Mouse (Mus musculus): ENCODE measurements around the gene Dgke. TPM values are rescaled to one million over a fixed set of nuclear protein-coding genes. Genes with fewer than 3 reads are reported as not detected.
"Not testable (repeated sequence)": the region's sequence is repeated elsewhere in the genome, so short reads cannot be mapped to it uniquely, and the experiment has no call there.

Dgke gene
- polyA plus RNA-seq (2017; shearing (Covaris generic)) = 1 to 10 TPM; 3.7 to 4.9 TPM

GRCm38 (mm10) chr11:89066750-89067149 is at the start of gene Dgke:
Gene Dgke, minus strand, starts transcription at chr11:89066850.
- ATAC-seq = no peak

- ATAC-seq = no peak
Measured at GRCm38 (mm10) chr11:89107180-89107807, 40.6 kb upstream of the Dgke start.

DNA sequence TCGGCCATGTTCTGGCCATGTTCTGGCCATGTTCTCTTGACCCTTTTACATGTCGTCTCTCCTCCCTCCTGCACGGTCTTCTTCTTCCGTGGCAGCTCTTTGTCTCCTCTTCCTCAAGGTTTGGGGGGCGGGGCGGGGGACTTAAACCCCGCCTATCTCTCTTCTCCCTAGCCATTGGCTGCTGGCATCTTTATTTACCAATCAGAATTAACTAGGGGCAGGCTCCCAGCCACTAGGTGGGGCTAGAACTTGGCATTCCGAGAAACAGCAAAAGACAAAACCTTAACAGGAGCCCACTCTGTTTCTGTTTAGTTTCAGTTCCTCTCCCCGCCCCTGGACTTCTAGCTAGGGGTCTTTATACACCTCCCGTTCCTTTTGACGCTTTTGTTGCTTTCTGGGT is 39.2 kb upstream of the Dgke start:
- ATAC-seq = no peak

DNA sequence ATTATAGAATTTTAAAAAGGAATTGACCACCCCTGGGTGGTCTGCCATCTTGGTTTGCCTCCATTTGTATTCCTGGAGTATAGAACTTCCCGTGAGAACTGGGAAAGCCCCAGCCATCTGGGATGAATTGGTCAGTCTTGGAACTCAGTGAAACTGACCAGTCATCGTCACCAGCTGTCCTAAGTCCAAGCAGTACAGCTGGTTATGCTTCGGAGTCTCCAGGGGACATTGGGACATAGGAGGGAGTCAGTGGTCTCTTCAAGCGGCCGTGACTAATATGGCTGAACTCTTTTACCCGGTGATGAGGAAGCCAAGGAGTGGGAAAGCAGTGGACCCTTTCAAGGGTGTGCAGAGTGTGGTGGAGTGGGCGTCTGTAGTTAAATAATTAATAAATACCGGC is 38.6 kb upstream of the Dgke start:
- no peak for ATAC-seq

DNA sequence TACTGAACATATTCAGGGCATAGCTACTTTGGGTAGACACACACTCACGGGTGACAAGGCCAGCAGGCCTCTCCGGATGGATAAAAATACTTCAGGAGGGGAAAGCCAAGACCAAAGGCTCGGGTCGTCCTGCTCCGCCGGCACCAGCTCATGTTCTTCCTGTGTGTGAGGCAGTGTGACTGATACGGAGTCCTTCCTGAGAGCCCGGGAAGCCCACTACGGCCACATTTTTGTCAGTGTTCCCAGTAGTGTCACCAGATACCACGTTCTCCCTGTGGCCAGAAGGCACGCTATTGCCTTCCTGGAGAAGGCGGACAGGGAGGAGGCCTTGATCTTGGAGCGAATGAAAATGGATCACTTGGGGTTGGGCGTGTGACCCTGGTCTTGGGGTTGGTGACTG is 36.5 kb upstream of the Dgke start:
- no peak for ATAC-seq

- peak; percentile 53 for ATAC-seq
Measured at GRCm38 (mm10) chr11:89100826-89101321, 34.2 kb upstream of the Dgke start.

DNA sequence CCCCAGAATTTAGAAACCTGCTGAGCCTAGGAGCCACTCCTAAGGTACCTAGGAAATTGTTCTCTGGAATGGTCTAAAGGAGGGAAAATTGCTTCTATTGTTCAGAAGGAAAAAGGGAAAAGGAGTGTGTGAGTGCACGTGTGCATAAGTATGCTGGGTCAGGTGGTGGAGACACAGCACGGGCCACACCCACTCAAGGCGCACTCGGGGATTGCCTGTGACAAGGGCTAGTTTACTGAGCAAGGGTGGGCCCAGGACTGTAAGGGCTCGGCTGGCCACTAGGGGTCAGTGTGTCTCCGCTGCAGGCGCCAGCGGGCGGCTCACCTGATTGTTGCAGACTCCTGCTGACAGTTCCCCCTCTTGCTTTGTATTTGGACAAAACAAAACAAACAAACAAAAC is 33.8 kb upstream of the Dgke start:
- ATAC-seq = peak; percentile 91

- ATAC-seq = no peak
Measured at GRCm38 (mm10) chr11:89098930-89099329, 32.3 kb upstream of the Dgke start.

DNA sequence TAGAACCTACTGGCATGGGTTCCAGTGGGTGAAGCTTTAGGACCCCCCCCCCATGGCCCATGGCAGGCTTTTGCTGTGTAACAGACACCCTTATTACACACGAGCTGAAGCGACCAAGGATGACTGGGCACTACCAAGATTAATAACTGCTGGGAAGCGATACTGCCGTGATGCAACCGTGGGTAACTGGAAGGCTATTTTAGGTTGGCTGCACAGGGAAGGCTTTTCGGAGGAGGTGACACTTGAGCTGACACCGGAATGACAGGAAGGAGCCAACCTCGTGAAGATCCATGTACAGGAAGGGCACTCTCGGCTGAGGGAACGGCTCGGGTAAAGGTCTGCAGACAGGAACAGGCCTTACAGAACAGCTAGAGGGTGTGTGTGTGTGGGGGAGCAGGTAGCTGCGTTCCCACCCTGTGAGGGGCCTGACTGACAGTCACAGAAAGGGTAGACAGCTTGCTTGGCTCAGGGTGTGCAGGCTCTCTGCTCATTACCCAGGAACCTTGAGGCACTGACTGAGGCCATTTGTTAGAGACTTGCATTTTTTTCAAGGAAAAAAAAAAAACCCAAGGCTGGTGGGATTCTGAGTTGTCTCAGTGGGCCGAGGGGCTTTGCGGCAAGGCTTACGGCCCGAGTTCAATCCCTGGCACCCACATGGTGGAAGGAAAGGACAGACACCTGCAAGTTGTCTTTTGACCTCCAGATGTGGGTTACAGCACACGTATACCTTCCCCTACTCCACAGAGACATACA is 31.6 kb upstream of the Dgke start:
- no peak for ATAC-seq

DNA sequence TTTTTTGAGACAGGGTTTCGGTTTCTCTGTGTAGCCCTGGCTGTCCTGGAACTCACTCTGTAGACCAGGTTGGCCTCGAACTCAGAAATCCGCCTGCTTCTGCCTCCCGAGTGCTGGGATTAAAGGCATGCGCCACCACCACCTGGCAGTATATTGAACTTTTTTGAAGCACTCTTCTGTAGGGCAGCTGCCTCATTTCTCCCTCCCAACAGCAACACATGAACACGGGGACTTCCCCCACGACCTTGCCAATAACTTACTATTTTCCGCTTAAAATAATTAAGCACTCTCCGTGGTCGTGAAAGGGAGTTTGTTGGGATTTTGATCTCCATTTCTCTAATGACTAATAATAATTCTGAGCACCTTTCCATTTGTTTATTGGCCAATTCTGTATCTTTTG is 30.6 kb upstream of the Dgke start:
- not testable (repeated sequence) for ATAC-seq

- ATAC-seq = no peak
Measured at GRCm38 (mm10) chr11:89095306-89095705, 28.7 kb upstream of the Dgke start.

DNA sequence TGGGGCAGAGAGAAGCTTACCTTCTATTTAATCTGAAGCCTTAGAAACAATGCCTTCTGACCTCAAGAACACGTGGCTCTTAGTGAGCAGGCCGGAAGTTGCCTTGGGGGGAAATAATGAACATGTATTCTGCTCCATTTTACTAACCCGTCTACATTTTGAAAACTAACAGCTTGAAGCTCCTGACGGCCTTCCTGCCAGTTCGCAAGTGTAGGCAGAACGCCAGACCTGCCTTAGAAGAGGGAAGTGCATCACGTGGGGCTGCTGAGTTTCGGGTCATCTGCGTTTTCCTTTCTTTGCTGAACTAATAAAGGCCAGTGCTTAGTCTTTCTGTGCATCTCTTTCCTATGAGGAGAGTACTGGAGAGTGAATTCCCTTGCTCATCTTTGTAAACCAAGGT is 26.1 kb upstream of the Dgke start:
- ATAC-seq = peak; percentile 47

- peak; percentile 37 for ATAC-seq
Measured at GRCm38 (mm10) chr11:89090359-89090758, 23.7 kb upstream of the Dgke start.

DNA sequence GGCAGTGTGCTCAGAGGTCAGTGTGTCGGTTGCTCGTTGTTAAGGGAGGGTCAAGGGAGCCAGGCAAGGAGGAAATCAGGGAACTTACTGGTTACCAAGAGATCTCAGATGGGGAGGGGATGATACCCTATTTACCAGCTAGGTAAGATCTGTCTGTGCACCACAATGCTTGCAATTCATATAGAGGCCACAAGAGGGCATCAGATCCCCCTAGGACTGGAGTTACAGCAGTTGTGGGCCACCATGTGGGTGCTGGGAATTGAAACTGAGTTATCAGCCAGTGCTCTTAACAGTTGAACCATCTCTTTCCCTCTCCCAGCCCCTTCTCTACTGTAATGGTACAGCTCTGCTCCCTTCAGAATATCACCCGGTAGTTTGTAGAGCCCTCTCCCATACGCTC is 22.1 kb upstream of the Dgke start:
- no peak for ATAC-seq

GRCm38 (mm10) chr11:89086208-89086809 is 19.7 kb upstream of the Dgke start:
- no peak for ATAC-seq

- no peak for ATAC-seq
Measured at GRCm38 (mm10) chr11:89084601-89085000, 18.0 kb upstream of the Dgke start.

DNA sequence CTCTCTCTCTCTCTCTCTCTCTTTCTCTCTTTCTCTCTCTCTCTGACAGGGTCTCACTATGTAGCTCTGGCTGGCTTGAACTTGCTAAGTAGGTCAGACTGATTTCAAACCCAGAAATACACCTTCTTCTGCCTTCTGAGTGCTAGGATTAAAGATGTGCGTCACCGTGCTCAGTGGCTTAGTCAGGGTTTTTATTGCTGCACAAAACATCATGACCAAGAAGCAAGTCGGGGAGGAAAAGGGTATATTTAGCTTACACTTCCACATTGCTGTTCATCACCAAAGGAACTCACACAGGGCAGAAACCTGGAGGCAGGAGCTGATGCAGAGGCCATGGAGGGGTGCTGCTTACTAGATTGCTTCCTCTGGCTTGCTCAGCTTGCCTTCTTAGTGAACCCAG is 16.0 kb upstream of the Dgke start:
- not testable (repeated sequence) for ATAC-seq

DNA sequence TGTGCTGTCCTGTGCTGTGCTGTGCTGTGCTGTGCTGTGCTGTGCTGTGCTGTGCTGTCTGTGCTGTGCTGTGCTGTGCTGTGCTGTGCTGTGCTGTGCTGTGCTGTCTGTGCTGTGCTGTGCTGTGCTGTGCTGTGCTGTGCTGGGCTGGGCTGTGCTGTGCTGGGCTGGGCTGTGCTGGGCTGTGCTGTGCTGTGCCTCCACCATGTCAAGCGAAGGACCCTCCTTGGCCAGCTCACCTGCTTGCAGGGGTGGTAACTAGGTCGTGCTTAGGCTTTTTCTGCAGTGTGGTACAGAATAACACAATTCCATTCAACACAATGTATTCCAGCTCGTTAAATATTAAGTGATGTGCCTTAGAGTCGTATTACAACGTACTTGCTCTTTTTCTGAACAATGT is 15.3 kb upstream of the Dgke start:
- not testable (repeated sequence) for ATAC-seq

- ATAC-seq = no peak
Measured at GRCm38 (mm10) chr11:89078996-89079680, 12.5 kb upstream of the Dgke start.

DNA sequence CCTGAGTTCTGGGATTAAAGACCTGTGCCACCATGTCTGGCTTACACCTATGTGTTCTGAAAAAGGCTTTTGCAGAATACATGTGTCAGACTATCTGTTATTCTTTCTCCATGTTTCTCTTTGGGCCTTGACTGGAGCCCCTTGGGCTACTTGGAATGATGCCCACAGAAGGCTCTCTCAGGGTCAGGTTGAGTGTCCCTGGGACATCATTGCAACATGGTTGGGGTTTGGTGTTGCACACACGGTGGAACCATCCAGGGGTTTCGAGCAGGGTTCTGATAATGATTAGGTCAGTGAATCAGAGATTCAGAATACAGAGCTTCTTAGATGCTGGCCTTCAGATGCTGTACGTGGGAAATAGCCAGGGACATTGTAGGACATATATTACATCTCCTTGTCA is 11.7 kb upstream of the Dgke start:
- ATAC-seq = no peak

DNA sequence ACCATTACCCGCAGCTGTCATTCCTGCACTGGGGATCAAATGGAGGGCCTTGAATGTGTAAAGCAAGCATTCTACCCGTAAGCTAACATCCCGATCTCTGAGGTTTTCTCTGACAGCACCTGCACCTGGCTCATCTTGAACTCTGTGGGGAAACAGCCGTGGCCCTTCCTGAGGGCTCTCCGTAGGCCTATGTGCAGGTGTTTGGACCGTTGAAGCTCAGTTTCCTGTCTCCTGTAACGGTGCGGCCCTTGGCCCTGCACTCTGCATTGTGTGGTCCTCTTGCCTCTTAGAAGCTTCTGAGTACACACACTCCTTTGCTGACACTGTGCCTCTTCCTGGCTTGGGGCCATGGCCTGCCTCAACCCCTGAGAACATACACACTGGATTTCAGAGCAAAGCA is 11.0 kb upstream of the Dgke start:
- no peak for ATAC-seq

GRCm38 (mm10) chr11:89076370-89076821 is 9.7 kb upstream of the Dgke start:
- no peak for ATAC-seq

GRCm38 (mm10) chr11:89074783-89075413 is 8.2 kb upstream of the Dgke start:
- ATAC-seq = no peak
